Mouse (Mus musculus) G1E (cell line): ENCODE measurements at regions not wholly inside any gene's neighbourhood (a gene's known extent, or its start where the extent isn't known, plus 50 kb on each side); places are given as distances from the start of the nearest gene placed in this dataset.

ENCODE experiments used
- CTCF ChIP-seq: IDR thresholded peaks from 2 replicates; pipeline ENCODE4 v1.5.1; 2012; ENCODE audit warnings: low read depth, low read length, inconsistent platforms, mixed read lengths
- GATA1 ChIP-seq: IDR thresholded peaks from 2 replicates; pipeline ENCODE4 v1.6.1; 2012; ENCODE audit warnings: borderline replicate concordance, low read length, inconsistent platforms, mixed read lengths
- GATA2 ChIP-seq: IDR thresholded peaks from 2 replicates; pipeline ENCODE4 v1.6.1; 2012; ENCODE audit warnings: low read depth, low read length, inconsistent platforms, borderline replicate concordance
- POLR2AphosphoS5 ChIP-seq: IDR thresholded peaks from 2 replicates; pipeline ENCODE4 v1.6.1; 2012; ENCODE audit warnings: low read depth, low read length, inconsistent platforms; ENCODE audit not compliant: insufficient replicate concordance

GRCm38 (mm10) chr19:15158653-15159052 is 560.8 kb upstream of the Tle4 start:
- TF ChIP-seq CTCF: no peak
- no peak for TF ChIP-seq GATA1
- TF ChIP-seq GATA2: no peak
- TF ChIP-seq POLR2AphosphoS5: no peak
